In genomic region chr1:73901496-73901899, GRCm38 (mm10) we compare ENCODE assay signal across 8 mouse cellular contexts.
DNase-seq lines count a peak whose midpoint lies in the region; ATAC-seq and TF ChIP-seq lines count a peak whose summit lies in the region.

No protein-coding gene starts in this region.

- ATAC-seq in intestine, embryonic 15.5 days = peak; percentile 35
- ATAC-seq in midbrain, embryonic 11.5 days (ENCODE audit: low FRiP score) = peak; percentile 44; the same call in 1 of the 2 replicates

- no peak overlapping the region for H3K4me3 ChIP-seq in intestine, embryonic 15.5 days (replicated peaks)
- no peak overlapping the region for H3K4me3 ChIP-seq in midbrain, embryonic 11.5 days (ENCODE audit: low read depth, low read length)
- H3K4me3 ChIP-seq in spleen, adult 2 months (ENCODE audit: extremely low read depth, insufficient read depth, insufficient read length) = no peak overlapping the region

- H3K9me3 ChIP-seq in intestine, embryonic 15.5 days = no peaks in the 10 kb centered on the region
- no peaks in the 10 kb centered on the region for H3K9me3 ChIP-seq in midbrain, embryonic 11.5 days (ENCODE audit: control insufficient read depth, low read length)

- TF ChIP-seq POLR2A in spleen, adult 2 months (IDR thresholded peaks at IDR 0.05; ENCODE audit: low read depth, low read length) = no peak

- H3K27me3 ChIP-seq in intestine, embryonic 15.5 days (replicated peaks) = no peaks in the 10 kb centered on the region
- no peaks in the 10 kb centered on the region for H3K27me3 ChIP-seq in midbrain, embryonic 11.5 days (ENCODE audit: control insufficient read depth, insufficient read depth, low read length)
- H3K27me3 ChIP-seq in spleen, adult 2 months (ENCODE audit: control insufficient read depth, insufficient read depth, low read length) = no peaks in the 10 kb centered on the region

- no peak overlapping the region for H3K27ac ChIP-seq in intestine, embryonic 15.5 days
- H3K27ac ChIP-seq in midbrain, embryonic 11.5 days (ENCODE audit: low read depth, low read length) = no peak overlapping the region
- H3K27ac ChIP-seq in spleen, adult 2 months (ENCODE audit: insufficient read depth, low read length) = no peak overlapping the region

- peak; percentile 77; the same call in 1 of the 2 replicates for TF ChIP-seq CTCF in spleen, adult 2 months (IDR thresholded peaks at IDR 0.05; ENCODE audit: extremely low read depth, insufficient read depth, insufficient read length, insufficient replicate concordance)

- no peaks in the 10 kb centered on the region for H3K36me3 ChIP-seq in intestine, embryonic 15.5 days
- H3K36me3 ChIP-seq in midbrain, embryonic 11.5 days (ENCODE audit: control insufficient read depth, insufficient read depth, low read length) = no peaks in the 10 kb centered on the region
- no peaks in the 10 kb centered on the region for H3K36me3 ChIP-seq in spleen, adult 2 months (ENCODE audit: control insufficient read depth, insufficient read depth, low read length)

- 10% methylated on average over 3 of the region's 3 CpGs for WGBS in intestine, embryonic 15.5 days
- WGBS in midbrain, embryonic 11.5 days = 2% methylated on average over 3 of the region's 3 CpGs
- 7% methylated on average over 3 of the region's 3 CpGs for WGBS in spleen, adult 2 months

- H3K9ac ChIP-seq in intestine, embryonic 15.5 days = no peak overlapping the region
- no peak overlapping the region for H3K9ac ChIP-seq in midbrain, embryonic 11.5 days (ENCODE audit: low read length)

- intact Hi-C loops in left cerebral cortex, postnatal 14 days (cut with DNase I) = loop anchor here (2.0 to 5.0 kb wide), 2 partner anchors 175 to 296 kb away; no protein-coding TSS in a partner anchor

- DNase-seq in 3T3-L1 (ENCODE audit: low read depth, low spot score) (peak; percentile 84), WW6 (ENCODE audit: low read depth, low spot score) (peak; percentile 54)
- peak; percentile 68 to 81 for DNase-seq in cerebellum, postnatal 36 days
- peak; percentile 80 for DNase-seq in gastrocnemius, adult 18-20 months (ENCODE audit: low spot score)
- peak; percentile 82 to 88 for DNase-seq in left cerebral cortex, postnatal 14 days (ENCODE audit: low spot score in 2 of 2)
- peak; percentile 98 for DNase-seq in midbrain, embryonic 11.5 days (ENCODE audit: low spot score, missing footprints)
- peak; percentile 39 to 63 for DNase-seq in spleen, adult 2 months (ENCODE audit: low read depth in 1 of 2, low spot score in 2 of 2)

- H3K4me2 ChIP-seq in intestine, embryonic 15.5 days (replicated peaks) = no peak overlapping the region; the same call in 1 of the 2 replicates
- H3K4me2 ChIP-seq in midbrain, embryonic 11.5 days = no peak overlapping the region

- H3K4me1 ChIP-seq in intestine, embryonic 15.5 days (replicated peaks) = peaks cover 17% of the 10 kb centered on the region
- H3K4me1 ChIP-seq in midbrain, embryonic 11.5 days (ENCODE audit: control insufficient read depth, insufficient read depth, low read length) = no peaks in the 10 kb centered on the region
- H3K4me1 ChIP-seq in spleen, adult 2 months (ENCODE audit: control insufficient read depth, insufficient read depth, insufficient read length) = no peaks in the 10 kb centered on the region
